Mouse (Mus musculus) limb, embryonic 12.5 days (tissue): ENCODE data around the gene Myl3. TPM values are rescaled to one million over a fixed set of nuclear protein-coding genes. Genes with fewer than 3 reads are reported as not detected.
A peak's percentile ranks its signal among the peaks of the same experiment; 100 is the strongest.

ENCODE experiments used
- ATAC-seq: fragments of 200-750 bp; cut with Nextera tagmentation; 2 replicates; pipeline ENCODE4 v1.8.0; 2017; ENCODE audit warnings: low read depth, moderate TSS enrichment; ENCODE audit not compliant: insufficient number of reproducible peaks, insufficient read depth, low FRiP score, low TSS enrichment
- H3K27ac ChIP-seq: fragments of 300-500 bp; sonication (generic); 2 replicates; pipeline ENCODE4 v1.5.1; 2016; ENCODE audit warnings: mild to moderate bottlenecking, moderate library complexity
- H3K27me3 ChIP-seq: fragments of 300-500 bp; sonication (generic); 2 replicates; pipeline ENCODE4 v1.6.1; 2016; ENCODE audit warnings: mild to moderate bottlenecking, moderate library complexity
- H3K36me3 ChIP-seq: fragments of 300-500 bp; sonication (generic); 2 replicates; pipeline ENCODE4 v1.6.1; 2016; ENCODE audit warnings: mild to moderate bottlenecking, moderate library complexity
- H3K4me1 ChIP-seq: fragments of 300-500 bp; sonication (generic); replicated peaks from 2 replicates; pipeline ENCODE4 v1.6.1; 2016
- H3K4me2 ChIP-seq: fragments of 300-500 bp; sonication (generic); 2 replicates; pipeline ENCODE4 v1.6.1; 2016; ENCODE audit warnings: mild to moderate bottlenecking, moderate library complexity
- H3K4me3 ChIP-seq: fragments of 300-500 bp; sonication (generic); replicated peaks from 2 replicates; pipeline ENCODE4 v1.5.1; 2016; ENCODE audit warnings: mild to moderate bottlenecking
- H3K9ac ChIP-seq: fragments of 300-500 bp; sonication (generic); replicated peaks from 2 replicates; pipeline ENCODE4 v1.6.1; 2016; ENCODE audit warnings: mild to moderate bottlenecking, moderate library complexity
- H3K9me3 ChIP-seq: fragments of 300-500 bp; sonication (generic); 2 replicates; pipeline ENCODE4 v1.6.1; 2016; ENCODE audit warnings: mild to moderate bottlenecking, moderate library complexity
- WGBS: fragments of 180-500 bp; shearing (Covaris S2); methylation state at CpG from one replicate; pipeline ENCODE4 v1.1.7; 2016; 5-methylcytosine and 5-hydroxymethylcytosine counted together
- polyA plus RNA-seq: library from polyadenylated mRNA; unstranded; fragments of >200 nt; fragmentation: Nextera tagmentation; extraction: Ambion mirVana; gene quantifications from 2 replicates; pipeline ENCODE4 v1.2.1, GENCODE M21; 2016

Myl3 gene
- polyA plus RNA-seq, 1 experiment from 2014 or later = 2.6 TPM

DNA sequence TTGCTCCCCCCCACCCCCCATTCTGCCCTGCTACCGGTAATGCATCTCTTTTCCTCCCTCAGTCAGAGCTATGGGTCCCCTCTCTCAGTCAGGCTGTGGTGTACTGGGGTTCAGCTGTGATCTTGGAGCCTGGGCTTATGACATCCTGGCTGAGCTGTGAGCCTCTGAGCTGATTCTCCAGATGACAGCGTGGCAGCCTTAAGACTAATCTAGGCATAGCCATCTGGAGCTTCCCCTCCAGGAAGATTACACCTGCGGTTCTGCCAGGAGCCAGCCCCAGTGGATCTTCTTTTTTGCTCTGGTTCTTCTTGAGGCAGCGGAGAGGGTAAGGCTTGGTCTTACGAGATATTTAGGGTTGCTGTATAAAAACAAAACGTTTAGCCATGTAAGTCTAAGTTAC lies 29.7 kb upstream of the Myl3 start:
- Histone ChIP-seq H3K4me3 (no peak overlapping the region), H3K9ac (no peak overlapping the region; the same call in 1 of the 2 replicates), H3K4me1 (no peaks in the 10 kb centered on the region; the same call in 1 of the 2 replicates), H3K36me3 (peaks cover 44% of the 10 kb centered on the region), H3K4me2 (no peak overlapping the region), H3K9me3 (no peaks in the 10 kb centered on the region), H3K27me3 (no peaks in the 10 kb centered on the region), H3K27ac (no peak overlapping the region)
- WGBS = 94% methylated on average over 6 of the region's 6 CpGs
- ATAC-seq = no peak

DNA sequence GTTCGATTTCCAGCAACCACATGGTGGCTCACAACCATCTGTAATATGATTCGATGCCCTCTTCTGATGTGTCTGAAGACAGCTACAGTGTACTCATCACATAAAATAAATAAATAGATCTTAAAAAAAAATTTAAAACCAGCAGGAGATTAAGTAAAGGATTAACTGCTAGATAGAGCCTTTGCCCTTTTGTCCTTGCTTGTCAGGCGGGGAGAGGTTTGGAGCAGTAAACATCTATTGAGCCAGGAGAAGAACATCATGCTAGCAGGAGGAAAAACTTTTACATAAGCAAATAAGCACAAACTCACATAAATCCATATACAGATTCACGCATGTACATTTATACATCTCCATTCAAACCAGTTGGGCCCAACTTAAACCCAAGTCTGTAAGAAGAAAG lies 29.1 kb upstream of the Myl3 start:
- WGBS = 89% methylated on average over 4 of the region's 4 CpGs
- no peak for ATAC-seq
- H3K36me3 ChIP-seq = peaks cover 44% of the 10 kb centered on the region

DNA sequence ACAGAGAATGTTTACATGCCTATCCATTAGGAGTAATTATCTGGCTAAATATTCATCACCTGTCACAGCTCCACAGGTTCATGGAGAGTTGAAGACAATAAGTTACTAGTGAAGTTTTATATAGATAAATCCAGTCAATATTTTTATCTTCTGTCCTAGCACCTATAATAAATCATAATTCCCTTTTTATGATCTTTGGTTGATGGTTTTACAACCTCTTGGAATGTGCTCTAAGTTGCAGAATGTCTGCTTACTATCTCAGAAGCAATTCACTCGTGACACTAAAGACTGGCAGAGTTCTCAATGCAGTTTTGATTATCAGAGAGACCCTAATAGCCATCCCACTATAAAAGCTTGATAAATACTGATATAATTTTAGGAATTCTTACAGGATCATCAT lies 28.3 kb upstream of the Myl3 start:
- 46% methylated on average over 1 of the region's 1 CpGs for WGBS
- Histone ChIP-seq H3K36me3 (peaks cover 40% of the 10 kb centered on the region), H3K27me3 (no peaks in the 10 kb centered on the region), H3K4me3 (no peak overlapping the region), H3K9ac (no peak overlapping the region), H3K4me1 (no peaks in the 10 kb centered on the region; the same call in 1 of the 2 replicates), H3K4me2 (no peak overlapping the region), H3K9me3 (no peaks in the 10 kb centered on the region), H3K27ac (no peak overlapping the region)
- ATAC-seq = no peak

More for the DNA sequence above, 29.1 kb upstream of the Myl3 start:
- Histone ChIP-seq H3K4me3 (no peak overlapping the region), H3K27me3 (no peaks in the 10 kb centered on the region), H3K9me3 (no peaks in the 10 kb centered on the region), H3K27ac (no peak overlapping the region), H3K4me1 (no peaks in the 10 kb centered on the region; the same call in 1 of the 2 replicates), H3K9ac (no peak overlapping the region), H3K4me2 (no peak overlapping the region)

DNA sequence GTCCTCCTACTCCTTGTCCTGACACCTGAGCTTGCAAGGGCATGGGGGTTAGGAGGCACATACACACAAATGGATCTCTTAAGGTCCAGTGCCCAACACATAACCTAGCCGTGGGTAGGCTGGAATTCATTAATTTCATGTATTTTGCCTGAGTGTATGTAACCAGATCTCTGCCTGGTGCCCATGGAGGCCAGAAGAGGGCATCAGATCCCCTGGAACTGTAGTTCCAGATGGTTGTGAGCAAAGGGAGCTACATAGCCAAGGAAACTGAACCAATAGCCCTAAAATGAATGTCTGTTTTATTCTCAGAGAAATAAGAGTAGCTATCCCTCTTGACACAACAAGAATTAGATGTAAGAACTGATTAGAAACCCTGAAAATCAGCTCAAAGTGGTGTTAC lies 26.2 kb upstream of the Myl3 start:
- Histone ChIP-seq H3K4me1 (0 out of 2 replicates have a peak, but pooled peaks cover 5% of the 10 kb centered on the region), H3K4me2 (no peak overlapping the region), H3K9ac (no peak overlapping the region), H3K4me3 (no peak overlapping the region), H3K36me3 (peaks cover 33% of the 10 kb centered on the region), H3K27me3 (no peaks in the 10 kb centered on the region), H3K9me3 (no peaks in the 10 kb centered on the region), H3K27ac (no peak overlapping the region)
- WGBS = 33% methylated on average over 1 of the region's 1 CpGs
- no peak for ATAC-seq

DNA sequence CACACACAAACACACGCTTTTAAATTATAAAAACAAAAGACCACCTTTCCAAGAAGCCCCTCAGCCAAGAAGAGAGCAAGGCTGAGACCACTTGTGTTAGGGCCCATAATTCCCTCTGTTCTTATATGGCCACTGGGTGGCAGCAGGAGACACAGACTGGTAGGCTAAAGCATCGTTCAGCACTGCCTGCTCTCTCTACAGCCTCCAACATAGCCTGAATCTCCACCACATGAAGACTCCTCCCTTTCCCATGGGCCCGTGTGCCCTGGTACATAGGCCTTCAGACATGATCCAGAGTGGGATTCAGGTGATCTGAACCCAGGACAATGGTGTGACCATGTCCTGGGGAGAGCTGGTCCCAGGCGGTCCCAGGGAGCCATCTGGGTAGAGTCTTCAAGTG lies 24.9 kb upstream of the Myl3 start:
- H3K9ac ChIP-seq = 0 out of 2 replicates have a peak overlapping the region, but pooled peaks have one; percentile 9
- H3K27ac ChIP-seq = no peak overlapping the region
- H3K4me2 ChIP-seq = no peak overlapping the region
- H3K4me3 ChIP-seq = no peak overlapping the region
- no peaks in the 10 kb centered on the region for H3K9me3 ChIP-seq
- peaks cover 30% of the 10 kb centered on the region for H3K36me3 ChIP-seq
- 0 out of 2 replicates have a peak, but pooled peaks cover 5% of the 10 kb centered on the region for H3K4me1 ChIP-seq
- WGBS = 32% methylated on average over 4 of the region's 4 CpGs
- H3K27me3 ChIP-seq = no peaks in the 10 kb centered on the region
- ATAC-seq = peak; percentile 24; the same call in 1 of the 2 replicates

DNA sequence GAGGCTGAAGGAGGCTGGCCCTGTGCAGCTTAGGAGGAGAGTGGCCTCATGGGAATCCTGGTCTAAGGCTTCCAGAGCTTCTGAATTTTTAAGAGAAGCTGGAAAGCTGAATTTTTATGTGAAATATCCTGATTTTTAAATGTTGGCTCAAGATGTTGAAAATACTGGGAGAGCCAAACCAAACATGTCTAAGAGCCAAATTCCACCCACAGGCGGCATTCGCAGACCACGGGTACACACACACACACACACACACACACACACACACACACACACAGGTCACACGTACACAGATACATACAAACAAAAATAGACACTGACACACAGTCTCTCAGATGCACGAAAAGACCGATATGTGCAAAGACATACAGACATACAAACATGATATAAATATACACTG lies 23.6 kb upstream of the Myl3 start:
- Histone ChIP-seq H3K9me3 (no peaks in the 10 kb centered on the region), H3K4me2 (no peak overlapping the region), H3K27me3 (no peaks in the 10 kb centered on the region), H3K36me3 (peaks cover 30% of the 10 kb centered on the region), H3K9ac (no peak overlapping the region), H3K27ac (no peak overlapping the region), H3K4me3 (no peak overlapping the region), H3K4me1 (0 out of 2 replicates have a peak, but pooled peaks cover 5% of the 10 kb centered on the region)
- ATAC-seq = no peak
- 89% methylated on average over 6 of the region's 6 CpGs for WGBS

DNA sequence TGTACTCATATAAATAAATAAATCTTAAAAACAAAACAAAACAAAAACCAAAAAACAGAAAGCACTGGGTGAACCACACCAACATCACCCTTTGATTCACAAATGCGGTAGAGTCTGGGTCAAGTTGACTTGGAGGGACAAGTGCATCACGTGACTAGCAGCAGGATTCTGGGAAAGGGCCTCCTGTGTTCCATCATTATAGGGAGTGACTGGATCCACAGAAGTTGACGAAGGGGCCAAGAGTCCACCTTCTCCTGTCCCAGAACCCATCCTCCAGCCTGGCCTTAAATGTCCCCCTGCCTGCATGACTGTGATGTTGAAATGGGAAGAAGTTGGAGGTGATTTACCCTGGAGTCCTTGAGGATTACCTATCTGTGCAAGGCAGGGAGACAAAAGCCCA lies 22.9 kb upstream of the Myl3 start:
- ATAC-seq = no peak
- no peaks in the 10 kb centered on the region for H3K9me3 ChIP-seq
- no peak overlapping the region for H3K4me3 ChIP-seq
- no peaks in the 10 kb centered on the region for H3K27me3 ChIP-seq
- no peak overlapping the region for H3K9ac ChIP-seq
- no peak overlapping the region for H3K27ac ChIP-seq
- 0 out of 2 replicates have a peak, but pooled peaks cover 5% of the 10 kb centered on the region for H3K4me1 ChIP-seq
- H3K36me3 ChIP-seq = peaks cover 37% of the 10 kb centered on the region
- H3K4me2 ChIP-seq = no peak overlapping the region
- WGBS = 81% methylated on average over 3 of the region's 3 CpGs

DNA sequence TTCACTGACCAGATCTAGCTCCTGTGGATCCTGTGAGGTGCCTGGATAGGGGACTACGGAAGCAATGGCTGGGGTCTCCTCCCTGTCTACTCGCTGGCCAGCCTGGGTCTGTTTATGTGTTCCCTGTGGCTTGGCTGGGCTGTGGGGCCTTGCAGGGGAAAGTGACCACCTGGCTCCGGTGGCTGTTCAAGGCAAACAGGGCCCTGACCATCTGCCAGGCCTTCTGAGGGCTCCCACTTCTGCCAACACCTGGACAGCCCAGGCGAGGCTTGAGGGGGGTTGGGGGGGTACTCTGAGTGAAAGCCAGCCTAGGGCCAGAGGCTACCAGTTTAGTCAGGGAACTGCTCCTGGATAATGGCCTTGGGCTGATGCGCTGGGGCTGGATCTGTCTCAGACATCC lies 21.7 kb upstream of the Myl3 start:
- H3K9me3 ChIP-seq = no peaks in the 10 kb centered on the region
- H3K27me3 ChIP-seq = peaks cover 2% of the 10 kb centered on the region; the same call in 1 of the 2 replicates
- H3K4me2 ChIP-seq = no peak overlapping the region
- peak; percentile 1; the same call in 1 of the 2 replicates for ATAC-seq
- peaks cover 6% of the 10 kb centered on the region; the same call in 1 of the 2 replicates for H3K4me1 ChIP-seq
- H3K4me3 ChIP-seq = no peak overlapping the region
- peaks cover 47% of the 10 kb centered on the region for H3K36me3 ChIP-seq
- no peak overlapping the region for H3K9ac ChIP-seq
- H3K27ac ChIP-seq = no peak overlapping the region
- 58% methylated on average over 5 of the region's 5 CpGs for WGBS

DNA sequence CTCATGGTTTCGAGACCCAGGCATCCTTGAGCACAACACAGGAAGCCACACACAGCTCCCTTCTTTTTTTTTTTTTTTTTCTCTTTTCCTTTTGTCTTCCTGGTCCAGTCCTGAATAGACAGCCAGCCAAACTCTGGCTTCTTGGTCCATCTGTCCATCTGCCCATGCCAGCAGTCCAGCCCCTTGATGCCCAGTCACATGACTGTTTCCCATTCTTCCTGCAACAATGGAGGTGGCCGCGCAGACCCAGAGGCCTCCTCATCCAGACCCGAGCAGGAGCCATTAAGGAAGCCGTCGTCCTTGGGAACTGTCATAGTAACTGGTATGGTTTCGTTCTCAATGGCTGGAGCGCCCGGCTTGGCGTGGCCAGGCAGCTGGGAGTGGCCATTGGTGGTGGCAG lies 19.6 kb upstream of the Myl3 start:
- WGBS = 91% methylated on average over 10 of the region's 10 CpGs
- H3K4me3 ChIP-seq = no peak overlapping the region
- peaks cover 21% of the 10 kb centered on the region for H3K27me3 ChIP-seq
- H3K9me3 ChIP-seq = no peaks in the 10 kb centered on the region
- H3K36me3 ChIP-seq = peaks cover 60% of the 10 kb centered on the region
- H3K4me2 ChIP-seq = no peak overlapping the region
- no peak for ATAC-seq
- peaks cover 27% of the 10 kb centered on the region for H3K4me1 ChIP-seq
- no peak overlapping the region for H3K27ac ChIP-seq
- H3K9ac ChIP-seq = no peak overlapping the region

DNA sequence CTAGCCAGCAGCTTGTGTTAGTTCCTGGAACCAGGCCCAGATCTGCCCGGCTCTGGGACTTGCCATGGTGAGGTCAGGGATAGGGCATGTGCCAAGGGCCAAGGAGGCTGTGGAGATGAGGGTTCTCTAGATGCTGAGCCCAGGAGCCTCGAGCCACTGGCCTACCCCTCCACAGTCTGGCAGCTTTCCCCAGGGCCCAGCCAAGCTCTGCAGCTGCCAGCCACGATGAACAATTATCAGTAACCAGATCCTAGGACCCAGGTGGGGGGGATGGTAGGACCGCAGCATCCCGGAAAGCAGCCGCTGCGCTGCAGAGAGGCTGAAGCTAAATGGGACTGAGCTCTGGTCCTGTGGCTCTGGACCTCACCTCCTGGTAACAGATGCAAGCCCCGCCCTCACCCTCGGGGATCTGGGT lies 15.9 kb upstream of the Myl3 start:
- no peak overlapping the region for H3K9ac ChIP-seq
- H3K27me3 ChIP-seq = peaks cover 48% of the 10 kb centered on the region
- ATAC-seq = peak; percentile 48
- H3K4me1 ChIP-seq = peaks cover 29% of the 10 kb centered on the region
- peak overlapping the region; percentile 35; the same call in 1 of the 2 replicates for H3K27ac ChIP-seq
- no peaks in the 10 kb centered on the region for H3K9me3 ChIP-seq
- H3K36me3 ChIP-seq = peaks cover 88% of the 10 kb centered on the region
- no peak overlapping the region for H3K4me3 ChIP-seq
- no peak overlapping the region for H3K4me2 ChIP-seq
- WGBS = 8% methylated on average over 9 of the region's 9 CpGs

DNA sequence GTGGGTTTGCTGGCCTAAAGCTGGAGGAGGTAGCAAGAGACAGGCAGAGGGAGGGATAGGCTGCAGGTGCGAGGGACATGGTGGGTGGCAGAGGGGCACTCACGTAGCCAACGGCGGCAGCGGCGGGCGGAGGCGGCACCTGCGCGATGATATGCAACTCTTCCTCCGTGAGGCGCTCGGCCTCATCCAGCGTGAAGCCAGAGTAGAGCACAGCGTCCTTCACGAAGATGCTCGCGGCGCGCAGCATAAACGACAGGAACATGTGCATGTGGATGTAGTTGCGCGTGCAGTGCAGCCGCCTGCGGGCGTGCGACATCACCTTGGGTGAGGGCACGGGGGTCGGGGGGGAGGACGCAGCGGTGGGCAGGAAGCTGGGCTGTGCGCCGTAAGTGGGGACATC lies 14.8 kb upstream of the Myl3 start:
- Histone ChIP-seq H3K9ac (no peak overlapping the region), H3K9me3 (no peaks in the 10 kb centered on the region), H3K27me3 (peaks cover 59% of the 10 kb centered on the region), H3K4me2 (peak overlapping the region; percentile 33), H3K4me3 (no peak overlapping the region; the same call in 1 of the 2 replicates), H3K4me1 (peaks cover 39% of the 10 kb centered on the region), H3K36me3 (peaks cover 82% of the 10 kb centered on the region), H3K27ac (no peak overlapping the region)
- 14% methylated on average over 32 of the region's 33 CpGs for WGBS
- ATAC-seq = no peak

DNA sequence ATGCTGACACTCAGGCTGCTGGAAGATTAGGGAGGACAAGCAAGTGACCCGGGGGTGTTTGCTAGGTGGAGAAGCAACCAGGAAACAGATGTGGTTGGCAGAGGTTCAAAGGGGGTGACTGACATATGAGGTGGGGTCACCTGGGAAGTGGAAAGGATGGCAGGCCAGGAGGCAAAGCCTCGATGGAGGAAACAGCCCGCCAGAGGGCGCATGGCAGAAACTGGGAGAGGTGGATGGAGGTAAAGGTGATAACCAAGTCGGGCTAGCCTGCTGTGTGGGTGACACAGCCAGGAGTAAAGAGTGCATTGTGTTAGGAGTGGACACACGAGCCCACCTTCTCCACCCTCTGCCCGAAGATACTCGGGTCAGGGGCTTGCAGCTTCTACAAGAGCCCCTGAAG lies 11.8 kb upstream of the Myl3 start:
- Histone ChIP-seq H3K4me2 (no peak overlapping the region), H3K36me3 (peaks cover 52% of the 10 kb centered on the region), H3K4me3 (no peak overlapping the region), H3K27ac (no peak overlapping the region), H3K4me1 (peaks cover 66% of the 10 kb centered on the region), H3K9me3 (no peaks in the 10 kb centered on the region), H3K9ac (no peak overlapping the region), H3K27me3 (peaks cover 74% of the 10 kb centered on the region)
- WGBS = 20% methylated on average over 8 of the region's 8 CpGs
- no peak for ATAC-seq
